Mouse (Mus musculus) thymus, postnatal 25 days (tissue): ENCODE measurements around the gene B4galt7.

ENCODE experiments used
- DNase-seq: peaks from one replicate; pipeline ENCODE4 v3.0.0; 2022

Gene B4galt7

DNA sequence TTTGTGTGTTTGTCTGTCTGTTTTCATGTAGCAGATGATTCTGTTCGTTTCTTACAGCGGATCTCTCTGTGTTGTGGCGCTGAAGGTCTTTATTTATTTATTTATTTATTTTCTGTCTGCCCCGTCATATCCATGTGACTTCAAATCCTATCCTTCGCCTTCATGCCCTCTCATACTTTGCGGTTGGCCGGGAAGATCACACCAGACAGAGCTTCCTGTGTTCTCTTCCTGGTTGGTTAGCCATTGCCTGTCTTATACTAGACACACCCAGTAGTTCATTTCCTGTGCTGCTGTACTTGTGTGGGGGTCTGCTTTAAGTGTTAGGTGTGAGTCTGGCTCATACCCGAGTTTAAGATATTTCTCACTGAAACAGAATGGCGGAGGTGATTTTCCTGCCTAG is 961 bp downstream of the B4galt7 start:
- DNase-seq = peak; percentile 41

DNA sequence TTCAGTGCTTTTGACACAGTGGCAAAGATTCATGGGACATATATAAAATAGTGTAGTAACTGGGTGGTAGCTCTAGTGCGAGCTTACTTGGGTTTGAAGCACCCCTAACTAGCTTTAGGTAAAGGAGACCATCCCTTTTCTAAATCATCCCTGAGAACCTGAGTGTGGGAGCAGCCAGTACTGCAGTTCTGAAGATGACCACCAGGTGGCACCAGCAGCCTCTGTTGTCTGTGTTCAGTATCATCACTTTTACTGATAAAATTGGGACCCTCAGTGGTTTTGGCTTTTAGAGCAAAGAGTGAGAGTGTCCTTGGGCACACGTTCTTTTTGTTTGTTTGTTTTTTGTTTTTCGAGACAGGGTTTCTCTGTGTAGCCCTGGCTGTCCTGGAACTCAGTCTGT is 1.9 kb downstream of the B4galt7 start:
- DNase-seq = peak; percentile 87

- DNase-seq = no peak
Observed at GRCm38 (mm10) chr13:55604606-55605005, 4.9 kb downstream of the B4galt7 start.

- no peak for DNase-seq
Observed at GRCm38 (mm10) chr13:55606899-55607623, 7.4 kb downstream of the B4galt7 start.

GRCm38 (mm10) chr13:55607624-55608006 is 7.9 kb downstream of the B4galt7 start:
- DNase-seq = no peak

GRCm38 (mm10) chr13:55611996-55612395 is 12.3 kb downstream of the B4galt7 start:
- DNase-seq = no peak

- no peak for DNase-seq
Observed at GRCm38 (mm10) chr13:55613471-55613870, 13.8 kb downstream of the B4galt7 start.

GRCm38 (mm10) chr13:55619328-55619727 is 19.6 kb downstream of the B4galt7 start:
- no peak for DNase-seq

DNA sequence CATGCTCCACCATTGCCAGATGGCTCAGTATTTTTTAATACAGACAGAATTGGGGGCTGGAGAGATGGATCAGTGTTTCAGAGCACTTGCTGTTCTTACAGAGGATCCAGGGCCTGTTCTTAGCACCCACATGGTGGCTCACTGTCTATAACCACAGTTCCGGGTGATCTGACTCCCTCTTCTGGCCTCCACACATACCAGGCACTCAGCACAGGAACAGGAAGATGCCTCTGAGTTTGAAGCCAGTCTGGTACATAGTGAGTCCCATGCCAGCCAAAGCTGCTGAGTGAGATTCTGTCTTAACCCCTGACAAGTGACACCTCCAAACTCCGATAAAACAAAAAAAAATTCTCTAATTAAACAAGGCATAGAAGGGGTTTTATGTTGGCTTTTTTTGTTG is 20.6 kb downstream of the B4galt7 start:
- no peak for DNase-seq

DNA sequence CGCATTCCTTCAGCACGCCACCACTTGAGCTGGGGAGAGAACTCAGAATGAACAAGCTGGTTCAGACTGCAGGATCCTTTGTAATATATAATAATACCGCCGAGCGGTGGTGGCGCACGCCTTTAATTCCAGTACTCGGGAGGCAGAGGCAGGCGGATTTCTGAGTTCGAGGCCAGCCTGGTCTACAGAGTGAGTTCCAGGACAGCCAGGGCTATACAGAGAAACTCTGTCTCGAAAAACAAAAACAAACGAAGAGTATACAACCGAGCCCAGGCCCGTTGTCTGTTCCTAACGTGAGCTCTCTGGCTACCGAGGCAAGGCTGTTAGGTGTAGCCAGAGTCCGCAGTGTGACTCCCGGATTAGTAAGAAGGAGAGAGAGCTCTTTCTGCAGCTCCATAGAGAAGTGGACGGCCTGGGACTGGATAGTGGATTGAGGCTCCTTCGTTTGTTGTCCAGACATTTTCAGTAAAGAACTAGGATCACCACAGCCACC is 22.5 kb downstream of the B4galt7 start:
- DNase-seq = peak; percentile 11

- peak; percentile 90 for DNase-seq
Observed at GRCm38 (mm10) chr13:55622649-55623541, 23.2 kb downstream of the B4galt7 start, which contains the start of gene Caml. Gene Caml, plus strand, starts transcription at chr13:55623005.

DNA sequence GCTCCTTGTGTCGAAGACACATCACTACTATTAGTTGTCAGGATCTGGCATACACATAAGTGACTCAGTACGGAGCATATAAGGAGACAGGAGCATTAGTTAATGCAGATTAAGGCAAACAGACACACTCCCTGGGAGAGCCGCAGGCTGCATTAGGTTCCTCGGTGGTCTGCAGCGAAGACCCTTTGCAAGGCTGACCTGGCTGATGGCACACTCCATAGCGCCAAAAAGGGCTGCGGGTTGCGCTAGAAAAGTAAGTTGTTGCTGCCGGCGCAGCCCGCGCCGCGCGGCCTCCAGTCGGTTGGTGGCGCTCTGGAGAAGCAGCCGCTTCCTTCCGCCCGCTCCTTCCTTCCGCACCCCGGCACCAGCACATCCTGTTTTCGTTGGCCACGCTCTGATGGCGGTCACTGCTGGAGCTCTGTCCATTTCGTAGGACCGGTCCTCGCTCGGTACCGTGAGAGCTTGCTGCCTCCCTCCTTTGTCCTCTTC is 35.0 kb downstream of the B4galt7 start, which contains the start of gene Ddx46:
Gene Ddx46, plus strand, starts transcription at position 389 of the 489 bp plus-strand sequence.
- DNase-seq = peak; percentile 90

DNA sequence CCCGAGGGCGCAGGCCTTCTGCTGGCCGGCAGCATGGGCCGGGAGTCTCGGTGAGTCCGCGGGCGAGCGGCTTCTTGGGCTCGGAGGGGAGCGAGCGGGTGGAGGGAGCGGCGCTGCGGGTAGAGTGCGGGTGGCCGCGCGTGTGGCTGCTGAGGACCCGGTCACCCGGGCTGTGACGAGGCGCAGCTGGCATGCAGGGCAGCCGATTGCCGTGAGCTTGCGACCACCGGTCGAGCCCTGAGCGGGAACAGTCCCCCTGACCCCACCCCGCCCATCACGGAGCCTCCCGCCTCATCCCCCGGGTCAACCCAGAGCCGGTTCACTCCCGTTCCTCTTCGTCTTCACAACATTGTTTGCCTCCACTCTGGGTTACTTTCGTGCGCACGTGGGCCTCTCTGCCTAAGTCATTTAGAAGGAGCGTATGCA is 35.5 kb downstream of the B4galt7 start:
- no peak for DNase-seq

GRCm38 (mm10) chr13:55636185-55636983 is 36.7 kb downstream of the B4galt7 start:
- DNase-seq = no peak

DNA sequence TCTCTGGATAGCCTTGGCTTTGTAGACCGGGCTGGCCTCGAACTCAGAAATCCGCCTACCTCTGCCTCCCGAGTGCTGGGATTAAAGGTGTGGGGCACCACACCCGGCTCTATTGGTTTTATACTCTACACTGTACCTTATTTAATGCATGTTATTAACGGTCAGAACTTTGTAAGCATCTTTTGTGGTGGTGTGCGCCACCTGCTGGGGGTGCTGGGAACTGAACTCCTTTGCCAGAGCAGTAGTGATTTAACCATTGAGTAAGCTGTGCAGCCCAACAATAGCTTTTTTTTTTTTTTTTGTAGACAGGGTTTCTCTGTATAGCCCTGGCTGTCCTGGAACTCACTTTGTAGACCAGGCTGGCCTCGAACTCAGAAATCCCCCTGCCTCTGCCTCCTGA is 40.8 kb downstream of the B4galt7 start:
- DNase-seq = peak; percentile 76

DNA sequence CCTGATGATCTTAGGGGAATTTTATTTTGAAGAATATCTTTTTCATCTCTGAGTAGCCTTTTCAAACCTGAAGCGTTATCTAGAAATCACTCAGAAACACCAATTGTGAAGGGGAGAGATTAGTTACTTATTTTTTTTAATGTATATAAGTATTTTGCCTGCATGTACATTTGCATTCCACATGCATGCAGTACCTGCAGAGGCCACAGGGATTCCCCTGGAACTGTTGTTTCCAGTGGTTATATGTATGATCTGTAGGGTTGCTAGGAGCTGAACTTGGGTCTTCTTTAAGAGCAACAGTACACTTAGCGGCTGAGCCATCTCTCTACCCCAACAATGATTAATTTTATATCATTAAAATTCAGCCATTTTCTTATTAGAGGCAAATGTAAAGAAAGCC is 44.8 kb downstream of the B4galt7 start:
- DNase-seq = peak; percentile 51

- DNase-seq = no peak
Observed at GRCm38 (mm10) chr13:55650098-55650497, 50.4 kb downstream of the B4galt7 start.

DNA sequence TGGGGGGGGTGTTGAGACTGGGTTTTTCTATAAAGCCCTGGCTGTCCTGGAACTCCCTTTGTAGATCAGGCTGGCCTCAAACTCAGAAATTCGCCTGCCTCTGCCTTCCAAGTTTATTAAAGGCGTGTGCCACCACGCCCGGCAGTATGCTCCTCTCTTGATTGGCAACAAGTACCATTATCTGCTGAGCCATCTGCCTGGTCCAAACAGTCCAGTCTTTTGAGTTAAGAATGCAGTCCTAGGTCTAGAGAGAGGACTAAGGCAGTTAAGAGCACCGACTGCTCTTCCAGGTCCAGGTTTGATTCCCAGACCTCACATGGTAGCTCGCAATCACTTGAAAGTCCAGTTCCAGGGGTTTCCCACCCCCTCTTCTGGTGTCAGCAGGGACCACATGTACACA is 51.3 kb downstream of the B4galt7 start:
- no peak for DNase-seq
